Mouse (Mus musculus): ENCODE data around the gene Rnf180. TPM values are rescaled to one million over a fixed set of nuclear protein-coding genes. Genes with fewer than 3 reads are reported as not detected.

The Rnf180 gene
- polyA plus RNA-seq, 1 experiment from 2014 or later, result 4.8 TPM

- H3K27ac ChIP-seq (replicated peaks), result no peak overlapping the region
- H3K4me3 ChIP-seq, result no peak overlapping the region
- H3K9me3 ChIP-seq (replicated peaks), result no peaks in the 10 kb centered on the region
- H3K27me3 ChIP-seq (ENCODE audit: low read depth, poor library complexity, severe bottlenecking), result no peaks in the 10 kb centered on the region
- DNase-seq (ENCODE audit: low spot score), result no peak
- WGBS, result 88% methylated on average over 3 of the region's 3 CpGs
- no peaks in the 10 kb centered on the region for H3K4me1 ChIP-seq
- H3K36me3 ChIP-seq, result no peaks in the 10 kb centered on the region
Observed at GRCm38 (mm10) chr13:105089276-105089675, 205.3 kb downstream of the Rnf180 start.

- H3K36me3 ChIP-seq, result no peaks in the 10 kb centered on the region
- no peaks in the 10 kb centered on the region for H3K9me3 ChIP-seq (replicated peaks)
- no peaks in the 10 kb centered on the region for H3K4me1 ChIP-seq
- no peaks in the 10 kb centered on the region for H3K27me3 ChIP-seq (ENCODE audit: low read depth, poor library complexity, severe bottlenecking)
- DNase-seq (ENCODE audit: low spot score), result no peak
- no peak within 1 kb of the TSS for H3K27ac ChIP-seq (replicated peaks)
- WGBS, result 92% methylated on average over 10 of the region's 10 CpGs
- no peak within 1 kb of the TSS for H3K4me3 ChIP-seq
Observed at GRCm38 (mm10) chr13:105081862-105082261, 212.8 kb downstream of the Rnf180 start, which contains the start of gene 4933425L06Rik. 4933425L06Rik (plus strand) TSS chr13:105082122.

Other genes with a start within 250 kb of the Rnf180 start
- gene Rgs7bp, start 239.9 kb downstream of the Rnf180 start, polyA plus RNA-seq (2016; fragmentation: Nextera tagmentation; extraction: Ambion mirVana), result 0.57 and 0.92 TPM in 2 replicates
- not detected in 2 replicates for gene 4933425L06Rik, start 212.7 kb downstream of the Rnf180 start, polyA plus RNA-seq (2016; fragmentation: Nextera tagmentation; extraction: Ambion mirVana)
- 0.12 and 0.15 TPM in 2 replicates for gene Htr1a, start 148.8 kb upstream of the Rnf180 start, polyA plus RNA-seq (2016; fragmentation: Nextera tagmentation; extraction: Ambion mirVana)

Measured in midbrain, embryonic 10.5 days (tissue).